Mouse (Mus musculus) C2C12 (cell line): ENCODE data around the gene Serinc3. TPM values are rescaled to one million over a fixed set of nuclear protein-coding genes. Genes with fewer than 3 reads are reported as not detected.

Source experiments
- H3K27me3 ChIP-seq: one replicate; pipeline ENCODE4 v1.6.1; 2011; ENCODE audit not compliant: control insufficient read depth, insufficient read depth, insufficient read length
- H3K36me3 ChIP-seq: one replicate; pipeline ENCODE4 v1.6.1; 2011; ENCODE audit not compliant: control insufficient read depth, insufficient read depth
- H3K4me3 ChIP-seq: one replicate; pipeline ENCODE4 v1.5.1; 2011; ENCODE audit warnings: mild to moderate bottlenecking, control low read depth; ENCODE audit not compliant: poor library complexity, insufficient read depth, severe bottlenecking
- H3K79me2 ChIP-seq: one replicate; pipeline ENCODE4 v1.6.1; 2011; ENCODE audit not compliant: control insufficient read depth, insufficient read depth
- H3K79me3 ChIP-seq: one replicate; pipeline ENCODE4 v1.6.1; 2011; ENCODE audit warnings: low read depth, control low read depth
- H3ac ChIP-seq: one replicate; pipeline ENCODE3; 2011; ENCODE audit warnings: low read depth; ENCODE audit not compliant: control insufficient read depth, insufficient read length
- CEBPB ChIP-seq: IDR thresholded peaks from one replicate; pipeline ENCODE4 v1.6.1; 2011; ENCODE audit warnings: low read depth, mild to moderate bottlenecking, control low read depth, moderate library complexity
- CTCF ChIP-seq: IDR thresholded peaks from one replicate; pipeline ENCODE4 v1.5.1; 2011; ENCODE audit not compliant: control insufficient read depth, insufficient read depth, insufficient read length
- FOSL1 ChIP-seq: IDR thresholded peaks from one replicate; pipeline ENCODE4 v1.8.0; 2011; ENCODE audit warnings: mild to moderate bottlenecking, low read length; ENCODE audit not compliant: poor library complexity, insufficient read depth, severe bottlenecking
- MAX ChIP-seq: IDR thresholded peaks from one replicate; pipeline ENCODE4 v1.6.1; 2011; ENCODE audit warnings: mild to moderate bottlenecking, control low read depth
- MYOD1 ChIP-seq: IDR thresholded peaks from one replicate; pipeline ENCODE4 v1.6.1; 2011; ENCODE audit warnings: low read depth; ENCODE audit not compliant: control insufficient read depth, insufficient read length
- MYOG ChIP-seq: IDR thresholded peaks from one replicate; pipeline ENCODE4 v1.6.1; 2011; ENCODE audit not compliant: control insufficient read depth, insufficient read length; ENCODE audit errors: extremely low read depth
- USF1 ChIP-seq: IDR thresholded peaks from one replicate; pipeline ENCODE4 v1.6.1; 2011; ENCODE audit warnings: low read depth, mild to moderate bottlenecking, control low read depth, moderate library complexity
- polyA plus RNA-seq: library from polyadenylated mRNA; unstranded; fragments of >200 nt; fragmentation: generic; extraction: Trizol; gene quantifications from one replicate; pipeline ENCODE4 v1.2.1, GENCODE M21; 2012; ENCODE audit warnings: missing spikeins

The Serinc3 gene
- polyA plus RNA-seq, 1 experiment = 29.4 TPM

GRCm38 (mm10) chr2:163606161-163606560, 38.8 kb downstream of the Serinc3 start:
- Histone ChIP-seq H3K79me3 (peaks cover 2% of the 10 kb centered on the region), H3K4me3 (no peak overlapping the region), H3K27me3 (no peaks in the 10 kb centered on the region), H3K36me3 (peaks cover 15% of the 10 kb centered on the region), H3ac (no peak overlapping the region), H3K79me2 (peaks cover 29% of the 10 kb centered on the region)
- TF ChIP-seq CTCF (no peak), MAX (no peak), MYOG (no peak), USF1 (no peak), CEBPB (no peak), FOSL1 (no peak), MYOD1 (no peak)

- Histone ChIP-seq H3K79me3 (peaks cover 2% of the 10 kb centered on the region), H3ac (peak within 1 kb of the TSS; percentile 92), H3K36me3 (no peaks in the 10 kb centered on the region), H3K79me2 (peaks cover 29% of the 10 kb centered on the region), H3K4me3 (peak within 1 kb of the TSS; percentile 96), H3K27me3 (no peaks in the 10 kb centered on the region)
- no peak for TF ChIP-seq FOSL1
- peak; percentile 66 for TF ChIP-seq MAX
- no peak for TF ChIP-seq CEBPB
- no peak for TF ChIP-seq USF1
- peak; percentile 66 for TF ChIP-seq CTCF
- TF ChIP-seq MYOD1 = no peak
Observed at GRCm38 (mm10) chr2:163602101-163602971, 42.6 kb downstream of the Serinc3 start, which contains the start of gene Ttpal. Gene Ttpal (plus strand): TSS chr2:163602314.

- H3K4me3 ChIP-seq = no peak overlapping the region
- TF ChIP-seq MYOD1 (no peak), MAX (no peak), MYOG (no peak), CTCF (no peak), USF1 (no peak), CEBPB (no peak), FOSL1 (no peak)
Observed at GRCm38 (mm10) chr2:163601712-163602100, 43.2 kb downstream of the Serinc3 start.

GRCm38 (mm10) chr2:163601066-163601465, 43.9 kb downstream of the Serinc3 start:
- Histone ChIP-seq H3ac (no peak overlapping the region), H3K36me3 (no peaks in the 10 kb centered on the region), H3K79me3 (peaks cover 2% of the 10 kb centered on the region), H3K4me3 (no peak overlapping the region), H3K27me3 (no peaks in the 10 kb centered on the region), H3K79me2 (peaks cover 29% of the 10 kb centered on the region)
- TF ChIP-seq MYOD1 = no peak
- TF ChIP-seq MAX = no peak
- TF ChIP-seq CEBPB = no peak
- no peak for TF ChIP-seq FOSL1
- no peak for TF ChIP-seq USF1
- TF ChIP-seq CTCF = no peak
- TF ChIP-seq MYOG = no peak

More at GRCm38 (mm10) chr2:163601712-163602100, 43.2 kb downstream of the Serinc3 start:
- Histone ChIP-seq H3K79me2 (peaks cover 29% of the 10 kb centered on the region), H3ac (peak overlapping the region; percentile 63), H3K36me3 (no peaks in the 10 kb centered on the region), H3K79me3 (peaks cover 2% of the 10 kb centered on the region), H3K27me3 (no peaks in the 10 kb centered on the region)

- H3K27me3 ChIP-seq = no peaks in the 10 kb centered on the region
- H3K79me3 ChIP-seq = peaks cover 2% of the 10 kb centered on the region
- TF ChIP-seq CTCF (peak; percentile 53), MAX (no peak), FOSL1 (no peak)
- H3ac ChIP-seq = no peak overlapping the region
- H3K4me3 ChIP-seq = no peak overlapping the region
- peaks cover 19% of the 10 kb centered on the region for H3K79me2 ChIP-seq
- H3K36me3 ChIP-seq = no peaks in the 10 kb centered on the region
Observed at GRCm38 (mm10) chr2:163599226-163599625, 45.7 kb downstream of the Serinc3 start.

GRCm38 (mm10) chr2:163597661-163598060, 47.3 kb downstream of the Serinc3 start:
- H3K79me2 ChIP-seq = peaks cover 5% of the 10 kb centered on the region
- TF ChIP-seq FOSL1 (no peak), USF1 (peak; percentile 13), CTCF (peak; percentile 11), MYOG (no peak), MAX (no peak), CEBPB (no peak), MYOD1 (no peak)

More at GRCm38 (mm10) chr2:163597661-163598060, 47.3 kb downstream of the Serinc3 start:
- Histone ChIP-seq H3ac (no peak overlapping the region), H3K27me3 (no peaks in the 10 kb centered on the region), H3K79me3 (no peaks in the 10 kb centered on the region), H3K4me3 (no peak overlapping the region), H3K36me3 (no peaks in the 10 kb centered on the region)
